Mouse (Mus musculus) limb, embryonic 14.5 days (tissue): Measurements from ENCODE around the gene Mei4. TPM values are rescaled to one million over a fixed set of nuclear protein-coding genes. Genes with fewer than 3 reads are reported as not detected.

Source experiments
- ATAC-seq: fragments of 200-750 bp; cut with Nextera tagmentation; 2 replicates; pipeline ENCODE4 v1.8.0; 2017; ENCODE audit warnings: low read depth, moderate number of reproducible peaks, moderate TSS enrichment; ENCODE audit not compliant: low FRiP score
- DNase-seq: peaks from one replicate; pipeline ENCODE4 v3.0.0-alpha.2; 2015; ENCODE audit warnings: low spot score
- H3K27ac ChIP-seq: fragments of 300-500 bp; sonication (generic); replicated peaks from 2 replicates; pipeline ENCODE4 v1.5.1; 2014; ENCODE audit warnings: low read depth, mild to moderate bottlenecking, low read length, moderate library complexity, mixed read lengths
- H3K27me3 ChIP-seq: fragments of 300-500 bp; sonication (generic); 2 replicates; pipeline ENCODE4 v1.6.1; 2014; ENCODE audit warnings: low read length, mixed read lengths; ENCODE audit not compliant: control insufficient read depth, insufficient read depth
- H3K36me3 ChIP-seq: fragments of 300-500 bp; sonication (generic); 2 replicates; pipeline ENCODE4 v1.6.1; 2014; ENCODE audit warnings: mild to moderate bottlenecking, low read length, moderate library complexity, mixed read lengths; ENCODE audit not compliant: control insufficient read depth, insufficient read depth
- H3K4me1 ChIP-seq: fragments of 300-500 bp; sonication (generic); 2 replicates; pipeline ENCODE4 v1.6.1; 2014; ENCODE audit warnings: antibody characterized with exemption, low read length, mixed read lengths; ENCODE audit not compliant: control insufficient read depth, insufficient read depth
- H3K4me2 ChIP-seq: fragments of 300-500 bp; sonication (generic); replicated peaks from 2 replicates; pipeline ENCODE4 v1.6.1; 2014; ENCODE audit warnings: low read depth, mild to moderate bottlenecking, low read length, moderate library complexity; ENCODE audit not compliant: severe bottlenecking
- H3K4me3 ChIP-seq: fragments of 300-500 bp; sonication (generic); replicated peaks from 2 replicates; pipeline ENCODE4 v1.5.1; 2014; ENCODE audit warnings: low read length
- H3K9ac ChIP-seq: fragments of 300-500 bp; sonication (generic); 2 replicates; pipeline ENCODE4 v1.6.1; 2014; ENCODE audit warnings: mild to moderate bottlenecking, low read depth, low read length, moderate library complexity; ENCODE audit not compliant: severe bottlenecking
- H3K9me3 ChIP-seq: fragments of 300-500 bp; sonication (generic); 2 replicates; pipeline ENCODE4 v1.6.1; 2016; ENCODE audit warnings: low read length; ENCODE audit not compliant: control insufficient read depth
- POLR2A ChIP-seq: fragments of 200-500 bp; IDR thresholded peaks from 2 replicates; pipeline ENCODE4 v1.8.0; 2012; ENCODE audit warnings: inconsistent platforms, mild to moderate bottlenecking, moderate library complexity, borderline replicate concordance; ENCODE audit not compliant: insufficient read depth, insufficient read length; ENCODE audit errors: extremely low read depth
- WGBS: fragments of 180-500 bp; shearing (Covaris S2); extraction: QIAGEN DNeasy Blood & Tissue Kit; methylation state at CpG from one replicate; pipeline ENCODE4 v1.1.7; 2014; 5-methylcytosine and 5-hydroxymethylcytosine counted together
- polyA plus RNA-seq, 2 experiments: library from polyadenylated mRNA; depleted of rRNA in 1 of 2; stranded (reverse) in 1 of 2; unstranded in 1 of 2; fragments of >200 nt; fragmentation: Nextera tagmentation in 1 of 2; extraction: Ambion mirVana in 1 of 2; gene quantifications; 2 replicates each; pipeline versions ENCODE4 v1.2.1 to v1.2.3; 2012 to 2014

Mei4 gene
- polyA plus RNA-seq (2012; rRNA removed) (0.62 and 0.64 TPM in 2 replicates), polyA plus RNA-seq (2014; fragmentation: Nextera tagmentation; extraction: Ambion mirVana) (1.1 and 1.7 TPM in 2 replicates)

- Histone ChIP-seq H3K36me3 (no peaks in the 10 kb centered on the region), H3K4me3 (peak within 1 kb of the TSS; percentile 42), H3K9ac (peak within 1 kb of the TSS; percentile 53), H3K27me3 (peaks cover 10% of the 10 kb centered on the region; the same call in 1 of the 2 replicates), H3K9me3 (no peaks in the 10 kb centered on the region), H3K4me1 (no peaks in the 10 kb centered on the region), H3K4me2 (peak within 1 kb of the TSS; percentile 49), H3K27ac (no peak within 1 kb of the TSS)
- TF ChIP-seq POLR2A, result no peak
- DNase-seq (peak; percentile 78), ATAC-seq (peak; percentile 95)
- 2% methylated on average over 32 of the region's 32 CpGs for WGBS
These were observed at the start of gene Mei4 for GRCm38 (mm10) chr9:81863181-81863887. Gene Mei4 (plus strand): TSS chr9:81863670.

DNA sequence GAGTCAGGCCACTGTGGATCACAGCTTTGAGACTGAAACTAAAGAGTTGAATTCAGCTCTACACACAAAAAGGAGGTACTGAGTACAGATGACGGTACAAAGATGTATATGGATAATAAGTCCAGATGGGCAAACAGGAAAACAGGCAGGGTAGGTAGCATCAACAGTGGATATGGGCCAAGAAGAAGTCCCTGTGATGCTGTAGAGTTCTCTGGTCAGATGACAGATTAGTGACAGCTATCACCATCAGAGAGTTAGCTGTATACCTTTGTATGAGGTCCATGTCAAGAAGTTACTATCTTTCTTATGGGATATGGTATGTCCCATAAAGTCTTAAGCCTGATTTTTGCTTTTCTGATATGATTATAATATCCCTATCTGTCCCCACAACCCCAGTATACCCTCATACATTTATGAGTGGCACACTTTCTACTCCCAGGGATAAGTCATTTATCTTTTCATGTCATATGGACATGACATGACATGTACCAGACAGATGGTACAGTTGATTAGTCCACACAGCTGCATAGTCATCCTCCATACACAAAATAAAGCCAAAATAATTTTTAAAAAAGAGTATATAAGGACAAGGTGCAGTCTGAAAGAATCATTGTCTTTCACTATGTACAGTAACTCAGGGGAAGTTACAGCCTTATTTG is 43.6 kb upstream of the Mei4 start:
- no peaks in the 10 kb centered on the region for H3K27me3 ChIP-seq
- no peak overlapping the region for H3K9ac ChIP-seq
- no peak overlapping the region for H3K4me3 ChIP-seq
- TF ChIP-seq POLR2A, result no peak
- no peak overlapping the region for H3K27ac ChIP-seq
- DNase-seq (no peak), ATAC-seq (no peak)
- H3K9me3 ChIP-seq, result no peaks in the 10 kb centered on the region
- 84% methylated on average over 1 of the region's 1 CpGs for WGBS
- H3K36me3 ChIP-seq, result no peaks in the 10 kb centered on the region
- no peak overlapping the region for H3K4me2 ChIP-seq
- H3K4me1 ChIP-seq, result no peaks in the 10 kb centered on the region

DNA sequence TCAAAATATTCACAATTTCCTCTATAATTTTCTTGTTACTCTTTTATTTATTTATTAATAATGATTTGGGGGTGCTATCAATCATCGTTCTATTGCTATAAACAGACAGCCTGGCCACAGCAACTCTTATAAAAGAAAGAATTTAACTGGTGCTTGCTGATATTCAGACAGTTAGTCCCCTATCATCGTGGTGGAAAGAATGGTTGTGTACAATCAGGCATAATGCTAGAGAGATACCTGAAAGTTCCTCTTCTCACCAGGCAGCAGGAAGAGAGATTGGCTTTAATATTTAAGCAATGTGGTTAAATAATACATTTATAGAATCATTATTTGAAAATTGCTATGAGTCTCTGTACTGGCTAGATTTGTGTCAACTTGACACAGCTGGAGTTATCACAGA is 35.9 kb upstream of the Mei4 start:
- no peak for DNase-seq
- H3K27ac ChIP-seq, result no peak overlapping the region
- H3K27me3 ChIP-seq, result no peaks in the 10 kb centered on the region
- no peak overlapping the region for H3K9ac ChIP-seq
- WGBS, result 81% methylated on average over 2 of the region's 2 CpGs
- TF ChIP-seq POLR2A, result no peak
- no peaks in the 10 kb centered on the region for H3K4me1 ChIP-seq
- H3K4me3 ChIP-seq, result no peak overlapping the region
- H3K36me3 ChIP-seq, result no peaks in the 10 kb centered on the region
- no peaks in the 10 kb centered on the region for H3K9me3 ChIP-seq
- ATAC-seq, result no peak
- no peak overlapping the region for H3K4me2 ChIP-seq

DNA sequence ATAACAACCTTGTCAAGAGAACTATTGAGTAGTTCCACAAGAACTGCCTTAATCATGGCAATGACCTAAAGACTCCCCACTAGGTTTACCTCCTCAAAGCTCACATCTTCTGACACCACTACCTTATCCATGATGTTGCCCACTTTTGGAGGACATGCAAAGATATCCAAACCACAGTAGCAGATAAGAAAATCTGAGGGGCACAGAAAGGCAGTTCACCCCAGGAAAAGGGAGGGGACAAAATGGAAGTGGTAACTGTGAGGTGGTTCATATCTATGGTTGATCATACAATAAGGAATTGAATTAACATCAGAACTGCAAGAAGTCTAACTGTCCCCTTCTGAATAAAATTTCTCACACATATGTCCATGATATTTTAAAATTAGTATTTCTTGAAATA is 29.4 kb upstream of the Mei4 start:
- no peaks in the 10 kb centered on the region for H3K4me1 ChIP-seq
- no peaks in the 10 kb centered on the region for H3K36me3 ChIP-seq
- no peak for TF ChIP-seq POLR2A
- H3K4me3 ChIP-seq, result no peak overlapping the region
- no peaks in the 10 kb centered on the region for H3K27me3 ChIP-seq
- no peaks in the 10 kb centered on the region for H3K9me3 ChIP-seq
- no peak overlapping the region for H3K4me2 ChIP-seq
- ATAC-seq (no peak), DNase-seq (no peak)
- H3K27ac ChIP-seq, result no peak overlapping the region
- H3K9ac ChIP-seq, result no peak overlapping the region

GRCm38 (mm10) chr9:81858861-81859260 is 4.6 kb upstream of the Mei4 start:
- no peak overlapping the region for H3K27ac ChIP-seq
- H3K27me3 ChIP-seq, result peaks cover 10% of the 10 kb centered on the region; the same call in 1 of the 2 replicates
- no peak overlapping the region for H3K4me3 ChIP-seq
- TF ChIP-seq POLR2A, result no peak
- no peak for ATAC-seq
- WGBS, result 18% methylated on average over 1 of the region's 1 CpGs
- no peaks in the 10 kb centered on the region for H3K36me3 ChIP-seq
- no peaks in the 10 kb centered on the region for H3K9me3 ChIP-seq
- no peak overlapping the region for H3K9ac ChIP-seq
- DNase-seq, result no peak
- H3K4me2 ChIP-seq, result no peak overlapping the region
- no peaks in the 10 kb centered on the region for H3K4me1 ChIP-seq
